Mouse (Mus musculus): ENCODE results near the gene Fbxl17. TPM values are rescaled to one million over a fixed set of nuclear protein-coding genes. Genes with fewer than 3 reads are reported as not detected.

Gene Fbxl17
- total RNA-seq, 2 experiments from 2014 or later, result 59.0 to 66.2 TPM

DNA sequence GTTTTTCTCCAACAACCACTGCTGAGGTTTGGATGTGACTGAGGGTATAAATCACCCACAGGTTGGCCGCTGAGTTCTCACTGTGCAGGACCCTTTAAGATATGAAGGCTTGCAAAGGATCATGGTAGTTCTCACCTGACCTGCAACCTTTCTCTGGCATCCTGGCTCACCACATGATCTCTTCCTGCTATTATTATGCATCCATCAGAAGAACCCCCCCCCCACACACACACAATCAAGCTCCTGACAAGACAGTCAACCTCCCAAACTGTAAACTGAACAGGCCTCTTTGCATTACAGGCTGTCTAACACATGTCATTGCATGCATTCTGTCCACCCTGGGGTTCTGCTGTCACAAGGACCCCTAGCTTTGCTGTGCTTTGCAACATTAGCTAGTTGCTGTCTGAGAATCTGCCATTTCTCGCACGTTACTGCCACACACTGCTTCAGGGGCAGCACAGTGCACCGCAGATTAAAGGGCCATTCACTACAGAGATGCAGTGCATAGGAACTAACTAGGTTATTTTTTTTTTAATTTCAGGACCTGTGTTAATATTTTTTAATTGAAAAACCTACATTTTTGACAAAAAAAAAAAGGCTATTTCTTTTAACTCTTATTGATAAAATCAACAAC, 148.8 kb downstream of the Fbxl17 start:
- TF ChIP-seq CTCF (IDR thresholded peaks at IDR 0.05), result no peak
- Histone ChIP-seq H3K4me3 (no peak overlapping the region), H3K27ac (no peak overlapping the region)
- DNase-seq (ENCODE audit: extremely low spot score in 1 of 2, low spot score in 2 of 2), result no peak
- intact Hi-C loops (cut with DNase I), result no loop called here

DNA sequence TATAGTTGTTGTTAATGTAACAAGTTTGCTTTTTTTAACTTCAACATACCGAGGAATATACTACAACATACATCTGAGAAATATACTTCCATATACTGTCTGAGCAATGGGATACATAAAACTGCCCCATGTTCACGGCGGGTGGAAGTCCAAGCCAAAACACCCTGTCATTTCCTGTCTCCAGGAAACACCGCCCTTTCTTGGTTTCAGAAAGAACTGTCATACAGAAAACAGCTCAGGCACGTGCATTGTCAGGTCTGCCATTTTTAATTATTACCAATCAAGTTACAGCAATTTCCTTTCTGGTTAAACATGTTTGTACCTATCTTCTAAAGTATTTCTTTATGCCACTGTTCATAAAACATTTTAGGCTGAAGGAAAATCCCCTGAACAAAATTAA, 155.7 kb downstream of the Fbxl17 start:
- no peak overlapping the region for H3K4me3 ChIP-seq
- H3K27ac ChIP-seq, result no peak overlapping the region
- TF ChIP-seq CTCF (IDR thresholded peaks at IDR 0.05), result no peak
- DNase-seq (ENCODE audit: extremely low spot score in 1 of 2, low spot score in 2 of 2), result no peak
- intact Hi-C loops (cut with DNase I), result no loop called here

- Histone ChIP-seq H3K4me3 (no peak overlapping the region), H3K27ac (no peak overlapping the region)
- no peak for TF ChIP-seq CTCF (IDR thresholded peaks at IDR 0.05)
- intact Hi-C loops (cut with DNase I), result no loop called here
- no peak for DNase-seq (ENCODE audit: extremely low spot score in 1 of 2, low spot score in 2 of 2)
These were observed 156.7 kb downstream of the Fbxl17 start for GRCm38 (mm10) chr17:63343076-63343475.

DNA sequence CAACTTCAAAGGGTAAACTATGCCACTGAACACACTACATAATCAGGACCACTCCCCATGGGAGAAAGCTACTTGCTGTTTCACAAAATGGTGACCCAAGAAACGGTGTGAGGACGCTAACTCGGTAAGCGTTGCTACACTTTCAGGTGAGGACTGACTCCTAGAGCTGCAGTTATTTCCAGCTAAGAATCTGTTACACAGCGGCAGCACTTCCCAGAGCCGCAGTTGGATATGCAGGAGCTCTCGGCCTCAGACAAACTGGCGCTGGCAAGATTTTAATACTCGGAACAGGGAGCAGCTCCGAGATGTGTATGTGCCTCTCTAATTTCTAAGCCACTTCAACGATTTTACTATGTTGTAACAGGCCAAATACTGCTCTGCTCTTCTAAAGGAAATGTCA, 157.4 kb downstream of the Fbxl17 start:
- H3K4me3 ChIP-seq, result no peak overlapping the region
- intact Hi-C loops (cut with DNase I), result no loop called here

DNA sequence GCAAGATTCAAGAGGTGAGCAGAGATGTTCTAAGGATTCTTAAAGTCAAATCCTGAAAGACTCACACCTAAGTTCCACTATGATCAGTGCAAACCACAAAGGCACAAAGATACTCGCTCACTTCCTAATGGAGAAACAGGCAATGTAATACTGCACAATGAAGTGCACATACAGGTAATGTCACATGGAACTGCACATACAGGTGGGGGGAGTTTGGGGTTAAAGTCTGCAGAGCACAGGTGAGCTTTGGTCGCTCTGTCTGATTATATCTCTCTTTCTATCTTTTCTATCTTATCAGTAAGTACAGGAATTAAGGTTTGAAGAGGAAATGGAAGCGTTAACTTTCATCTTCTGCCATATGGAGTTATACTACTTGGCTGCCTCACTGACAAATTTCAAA, 158.6 kb downstream of the Fbxl17 start:
- Histone ChIP-seq H3K4me3 (no peak overlapping the region), H3K27ac (no peak overlapping the region)
- DNase-seq (ENCODE audit: extremely low spot score in 1 of 2, low spot score in 2 of 2), result no peak
- no peak for TF ChIP-seq CTCF (IDR thresholded peaks at IDR 0.05)
- intact Hi-C loops (cut with DNase I), result no loop called here

More for the DNA sequence above, 157.4 kb downstream of the Fbxl17 start:
- TF ChIP-seq CTCF (IDR thresholded peaks at IDR 0.05), result no peak
- no peak overlapping the region for H3K27ac ChIP-seq
- no peak for DNase-seq (ENCODE audit: extremely low spot score in 1 of 2, low spot score in 2 of 2)

GRCm38 (mm10) chr17:63328888-63329287, 170.9 kb downstream of the Fbxl17 start:
- no peak for TF ChIP-seq CTCF (IDR thresholded peaks at IDR 0.05)
- DNase-seq (ENCODE audit: extremely low spot score in 1 of 2, low spot score in 2 of 2), result no peak
- no peak overlapping the region for H3K27ac ChIP-seq
- no peak overlapping the region for H3K4me3 ChIP-seq
- intact Hi-C loops (cut with DNase I), result no loop called here

DNA sequence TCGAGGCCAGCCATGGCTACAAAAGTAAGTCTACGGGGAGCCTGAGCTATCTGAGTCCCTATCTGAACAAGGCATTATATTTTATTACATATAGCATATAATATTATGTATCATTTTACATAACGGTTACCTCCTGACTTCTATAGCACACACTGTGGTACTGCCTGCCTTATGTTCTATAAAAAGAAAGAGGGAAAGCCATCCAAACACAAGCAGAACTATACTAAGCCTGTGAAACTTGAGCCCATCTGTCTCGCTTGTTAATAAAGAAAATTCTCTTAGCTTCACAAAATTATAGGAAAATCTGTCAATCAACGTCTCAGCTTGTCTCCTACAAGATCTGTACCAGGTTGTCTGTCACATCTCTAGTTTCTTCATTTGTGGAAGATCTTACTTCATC, 173.6 kb downstream of the Fbxl17 start:
- intact Hi-C loops (cut with DNase I), result no loop called here
- no peak for TF ChIP-seq CTCF (IDR thresholded peaks at IDR 0.05)
- Histone ChIP-seq H3K4me3 (no peak overlapping the region), H3K27ac (peak overlapping the region; percentile 8; the same call in 1 of the 2 replicates)
- DNase-seq (ENCODE audit: extremely low spot score in 1 of 2, low spot score in 2 of 2), result no peak

DNA sequence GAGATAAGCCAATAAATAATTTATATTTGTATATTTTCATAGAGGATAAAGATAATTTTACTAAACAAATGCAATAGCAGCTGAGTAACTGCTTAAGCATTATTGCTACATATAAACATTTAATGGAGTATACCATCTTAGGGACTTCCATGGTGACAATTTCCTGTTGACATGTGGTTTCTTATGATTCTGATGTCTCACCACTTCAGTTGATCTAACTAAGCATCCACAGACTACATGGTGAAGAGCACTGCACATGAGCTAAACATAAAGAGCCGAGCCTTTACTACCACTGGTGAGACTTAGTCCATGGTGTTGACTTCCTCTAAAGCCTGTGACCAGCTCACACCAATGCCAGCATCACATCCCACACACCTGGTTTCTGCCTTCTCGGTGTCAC, 175.1 kb downstream of the Fbxl17 start:
- Histone ChIP-seq H3K27ac (no peak overlapping the region), H3K4me3 (no peak overlapping the region)
- no peak for TF ChIP-seq CTCF (IDR thresholded peaks at IDR 0.05)
- intact Hi-C loops (cut with DNase I), result loop anchor here (2.0 kb wide), 1 partner anchor 90 kb away; no protein-coding TSS in a partner anchor
- no peak for DNase-seq (ENCODE audit: extremely low spot score in 1 of 2, low spot score in 2 of 2)

DNA sequence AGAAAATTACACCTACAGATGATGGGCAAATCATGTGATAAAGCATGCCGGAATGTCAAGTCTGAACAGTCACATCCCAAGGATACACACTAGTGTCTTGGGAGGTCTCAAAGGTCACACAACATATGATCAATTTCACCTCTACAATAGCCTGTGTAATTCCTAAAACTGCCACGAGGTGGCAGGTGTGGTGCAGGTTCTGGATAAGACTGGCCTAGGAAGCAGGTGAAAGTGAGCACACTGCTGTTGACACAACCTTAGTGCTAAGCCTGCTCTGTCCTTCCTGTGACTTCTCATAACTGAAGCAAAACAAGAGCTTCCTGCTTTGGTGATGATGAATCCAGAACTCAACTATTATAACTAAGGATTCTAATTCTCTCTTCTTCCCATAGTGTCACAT, 175.8 kb downstream of the Fbxl17 start:
- intact Hi-C loops (cut with DNase I), result loop anchor here (2.0 kb wide), 1 partner anchor 91 kb away; no protein-coding TSS in a partner anchor
- peak; percentile 70 to 74 for DNase-seq (ENCODE audit: extremely low spot score in 1 of 2, low spot score in 2 of 2)
- H3K4me3 ChIP-seq, result no peak overlapping the region
- TF ChIP-seq CTCF (IDR thresholded peaks at IDR 0.05), result peak; percentile 100
- H3K27ac ChIP-seq, result no peak overlapping the region

- no peak overlapping the region for H3K27ac ChIP-seq
- no peak for DNase-seq (ENCODE audit: extremely low spot score in 1 of 2, low spot score in 2 of 2)
- TF ChIP-seq CTCF (IDR thresholded peaks at IDR 0.05), result no peak
- H3K4me3 ChIP-seq, result no peak overlapping the region
- intact Hi-C loops (cut with DNase I), result no loop called here
These were observed 177.0 kb downstream of the Fbxl17 start for GRCm38 (mm10) chr17:63322846-63323245.

DNA sequence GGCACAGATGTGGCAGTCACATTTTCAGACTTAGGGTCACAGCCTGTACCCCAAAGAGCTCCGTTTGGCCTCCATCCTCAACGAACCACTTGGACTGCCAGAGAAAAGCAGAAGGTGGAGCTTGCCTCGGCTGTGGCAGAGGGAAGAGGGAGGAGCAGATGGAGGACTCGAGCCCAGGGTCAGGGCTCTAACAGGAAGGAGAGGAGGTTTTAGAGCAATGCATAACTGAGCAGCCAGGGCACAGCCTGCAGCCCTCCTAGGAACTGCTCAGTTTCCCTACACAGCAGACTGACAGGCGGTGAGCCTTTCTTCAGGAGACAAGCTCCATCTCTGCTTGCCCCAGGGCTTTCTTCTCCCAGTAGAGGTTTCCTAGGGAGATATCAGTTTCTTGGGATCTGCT, 178.5 kb downstream of the Fbxl17 start:
- no peak for DNase-seq (ENCODE audit: extremely low spot score in 1 of 2, low spot score in 2 of 2)
- no peak overlapping the region for H3K27ac ChIP-seq
- intact Hi-C loops (cut with DNase I), result loop anchor here (2.0 kb wide), 1 partner anchor 142 kb away; no protein-coding TSS in a partner anchor
- no peak overlapping the region for H3K4me3 ChIP-seq
- no peak for TF ChIP-seq CTCF (IDR thresholded peaks at IDR 0.05)

- Histone ChIP-seq H3K4me3 (no peak overlapping the region), H3K27ac (no peak overlapping the region)
- no peak for TF ChIP-seq CTCF (IDR thresholded peaks at IDR 0.05)
- intact Hi-C loops (cut with DNase I), result no loop called here
- DNase-seq (ENCODE audit: extremely low spot score in 1 of 2, low spot score in 2 of 2), result no peak
These were observed 182.3 kb downstream of the Fbxl17 start for GRCm38 (mm10) chr17:63317518-63317917.

Measured in left cerebral cortex, adult 2 months (tissue).